29 mouse cellular contexts compared by ENCODE assay signal in genomic region chr2:126086187-126086586, GRCm38 (mm10). TPM values are rescaled to one million over a fixed set of nuclear protein-coding genes. Genes with fewer than 3 reads are reported as not detected.
DNase-seq lines count a peak whose midpoint lies in the region; ATAC-seq and TF ChIP-seq lines count a peak whose summit lies in the region.
"Had no signal": no experiment of that assay in that cellular context is flagged by ENCODE, and none has a peak within 500 bp of the region (broad histone marks: within the 10 kb centered on the region; RNA-seq: fewer than 3 reads in every experiment).

No protein-coding gene starts in this region.

- TF ChIP-seq EP300 in heart, adult 2 months (IDR thresholded peaks at IDR 0.05; ENCODE audit: insufficient read depth, low read depth, low read length) = peak; percentile 90
- no peak for TF ChIP-seq EP300 in heart, postnatal 0 days (IDR thresholded peaks at IDR 0.05; ENCODE audit: low read depth)

- WGBS in heart, adult 2 months = 58% methylated on average over 8 of the region's 8 CpGs
- WGBS in heart, embryonic 13.5 days = 48% methylated on average over 8 of the region's 8 CpGs
- 48% methylated on average over 8 of the region's 8 CpGs for WGBS in heart, embryonic 15.5 days
- 33% methylated on average over 8 of the region's 8 CpGs for WGBS in heart, postnatal 0 days
- 75% methylated on average over 8 of the region's 8 CpGs for WGBS in hindbrain, embryonic 16.5 days

- no peak overlapping the region for H3K9ac ChIP-seq in heart, adult 2 months (ENCODE audit: low read depth, low read length)
- 0 out of 2 replicates have a peak overlapping the region, but pooled peaks have one; percentile 19 for H3K9ac ChIP-seq in heart, embryonic 13.5 days
- no peak overlapping the region for H3K9ac ChIP-seq in heart, embryonic 15.5 days
- no peak overlapping the region for H3K9ac ChIP-seq in heart, postnatal 0 days (replicated peaks; ENCODE audit: low read depth, low read length)
- no peak overlapping the region for H3K9ac ChIP-seq in hindbrain, embryonic 16.5 days (ENCODE audit: low read depth, low read length)
- H3K9ac ChIP-seq: embryonic facial prominence, embryonic 13.5 days; forebrain, embryonic 12.5 days; forebrain, embryonic 15.5 days; hindbrain, embryonic 13.5 days had no signal

- TF ChIP-seq POLR2A in heart, adult 2 months (IDR thresholded peaks at IDR 0.05; ENCODE audit: insufficient read depth, low read depth, low read length) = no peak

- H3K79me2 ChIP-seq in heart, adult 2 months (replicated peaks; ENCODE audit: control insufficient read depth, insufficient read depth, low read length) = no peaks in the 10 kb centered on the region

- peak in 1 of 2 experiments; percentile 36 for DNase-seq in heart, adult 2 months
- DNase-seq in heart, postnatal 4 days = no peak
- no peak for DNase-seq in heart, adult 8-10 months (ENCODE audit: low spot score)
- DNase-seq in heart, postnatal 0 days (ENCODE audit: low spot score) = peak; percentile 45
- DNase-seq in layer of hippocampus, postnatal 10 days (ENCODE audit: low spot score in 2 of 2) = no peak
- DNase-seq: adrenal gland, adult 2 months; adrenal gland, postnatal 14 days; cerebellum, adult 11-12 months; cerebellum, adult 8-10 months; cerebellum, postnatal 10 days; cerebellum, postnatal 36 days; embryo, embryonic 11 days; gastrocnemius, postnatal 25 days; kidney, adult 2 months had no signal

- H3K4me3 ChIP-seq in heart, adult 2 months = no peak overlapping the region
- no peak overlapping the region for H3K4me3 ChIP-seq in heart, embryonic 13.5 days
- no peak overlapping the region for H3K4me3 ChIP-seq in heart, embryonic 15.5 days
- H3K4me3 ChIP-seq in heart, postnatal 0 days (ENCODE audit: low read depth, low read length) = no peak overlapping the region
- no peak overlapping the region for H3K4me3 ChIP-seq in hindbrain, embryonic 16.5 days (ENCODE audit: low read length)
- H3K4me3 ChIP-seq: embryonic facial prominence, embryonic 10.5 days; embryonic facial prominence, embryonic 13.5 days; erythroblast, embryonic 14.5 days; forebrain, embryonic 12.5 days; forebrain, embryonic 15.5 days; hindbrain, embryonic 10.5 days; hindbrain, embryonic 13.5 days had no signal

- peak overlapping the region; percentile 46 for H3K4me2 ChIP-seq in heart, embryonic 13.5 days
- H3K4me2 ChIP-seq in heart, embryonic 15.5 days = peak overlapping the region; percentile 32; the same call in 1 of the 2 replicates
- H3K4me2 ChIP-seq in heart, postnatal 0 days (ENCODE audit: low read depth, low read length) = peak overlapping the region; percentile 18
- H3K4me2 ChIP-seq in hindbrain, embryonic 16.5 days (ENCODE audit: low read length) = no peak overlapping the region
- H3K4me2 ChIP-seq: embryonic facial prominence, embryonic 13.5 days; forebrain, embryonic 12.5 days; forebrain, embryonic 15.5 days; hindbrain, embryonic 13.5 days had no signal

- peak overlapping the region; percentile 6; the same call in 1 of the 2 replicates for H3K27ac ChIP-seq in heart, adult 2 months
- no peak overlapping the region for H3K27ac ChIP-seq in heart, embryonic 13.5 days (replicated peaks)
- no peak overlapping the region for H3K27ac ChIP-seq in heart, embryonic 15.5 days
- H3K27ac ChIP-seq in heart, postnatal 0 days (ENCODE audit: low read depth) = no peak overlapping the region
- H3K27ac ChIP-seq in hindbrain, embryonic 16.5 days (ENCODE audit: low read depth, low read length) = no peak overlapping the region
- H3K27ac ChIP-seq: embryonic facial prominence, embryonic 10.5 days; embryonic facial prominence, embryonic 13.5 days; forebrain, embryonic 12.5 days; forebrain, embryonic 15.5 days; hindbrain, embryonic 10.5 days; hindbrain, embryonic 13.5 days; hindbrain, postnatal 0 days had no signal

- H3K27me3 ChIP-seq in heart, adult 2 months (ENCODE audit: control insufficient read depth, insufficient read depth, low read length) = no peaks in the 10 kb centered on the region
- H3K27me3 ChIP-seq in heart, embryonic 13.5 days (replicated peaks) = no peaks in the 10 kb centered on the region
- no peaks in the 10 kb centered on the region for H3K27me3 ChIP-seq in heart, embryonic 15.5 days
- no peaks in the 10 kb centered on the region for H3K27me3 ChIP-seq in heart, postnatal 0 days (ENCODE audit: control insufficient read depth, insufficient read depth, low read length)
- no peaks in the 10 kb centered on the region for H3K27me3 ChIP-seq in hindbrain, embryonic 16.5 days (replicated peaks; ENCODE audit: control insufficient read depth, insufficient read depth, low read length)
- H3K27me3 ChIP-seq: embryonic facial prominence, embryonic 13.5 days; forebrain, embryonic 12.5 days; forebrain, embryonic 15.5 days; hindbrain, embryonic 13.5 days had no signal

- intact Hi-C loops in heart, adult 2 months (cut with DNase I) = no loop called here

- no peak for ATAC-seq in heart, embryonic 13.5 days (ENCODE audit: extremely low read depth, insufficient number of reproducible peaks, low FRiP score, low TSS enrichment)
- ATAC-seq in heart, embryonic 15.5 days (replicated peaks; ENCODE audit: insufficient number of reproducible peaks, insufficient read depth, low FRiP score, low read depth) = no peak
- ATAC-seq in heart, postnatal 0 days (ENCODE audit: insufficient read depth, low read depth) = no peak; the same call in 1 of the 2 replicates
- no peak for ATAC-seq in hindbrain, embryonic 16.5 days
- ATAC-seq: CD4-positive, CD25-positive, alpha-beta regulatory T cell, adult 4 months; forebrain, embryonic 15.5 days; hindbrain, postnatal 0 days; inflammation-experienced regulatory T-cells, adult 6 months; intestine, postnatal 0 days had no signal

- no peaks in the 10 kb centered on the region for H3K9me3 ChIP-seq in heart, embryonic 13.5 days
- H3K9me3 ChIP-seq in heart, embryonic 15.5 days (replicated peaks) = no peaks in the 10 kb centered on the region
- H3K9me3 ChIP-seq in heart, postnatal 0 days (replicated peaks; ENCODE audit: control insufficient read depth, low read length) = no peaks in the 10 kb centered on the region
- no peaks in the 10 kb centered on the region for H3K9me3 ChIP-seq in hindbrain, embryonic 16.5 days (ENCODE audit: control insufficient read depth, low read length)
- H3K9me3 ChIP-seq: embryonic facial prominence, embryonic 10.5 days; embryonic facial prominence, embryonic 13.5 days; forebrain, embryonic 12.5 days; forebrain, embryonic 15.5 days; hindbrain, embryonic 10.5 days; hindbrain, embryonic 13.5 days had no signal

- no peaks in the 10 kb centered on the region for H3K36me3 ChIP-seq in heart, adult 2 months (ENCODE audit: control insufficient read depth, insufficient read depth, low read length)
- no peaks in the 10 kb centered on the region for H3K36me3 ChIP-seq in heart, embryonic 13.5 days
- no peaks in the 10 kb centered on the region for H3K36me3 ChIP-seq in heart, embryonic 15.5 days
- H3K36me3 ChIP-seq in heart, postnatal 0 days (replicated peaks; ENCODE audit: control insufficient read depth, insufficient read depth, low read length) = no peaks in the 10 kb centered on the region
- H3K36me3 ChIP-seq in hindbrain, embryonic 16.5 days (ENCODE audit: control insufficient read depth, insufficient read depth, low read length) = no peaks in the 10 kb centered on the region
- H3K36me3 ChIP-seq: embryonic facial prominence, embryonic 10.5 days; embryonic facial prominence, embryonic 13.5 days; forebrain, embryonic 12.5 days; forebrain, embryonic 15.5 days; hindbrain, embryonic 10.5 days; hindbrain, embryonic 13.5 days had no signal

- no peak for TF ChIP-seq CTCF in heart, adult 2 months (IDR thresholded peaks at IDR 0.05)
- no peak for TF ChIP-seq CTCF in heart, postnatal 0 days (IDR thresholded peaks at IDR 0.05; ENCODE audit: low read depth)

- H3K4me1 ChIP-seq in heart, adult 2 months (ENCODE audit: control insufficient read depth, insufficient read depth, low read length) = no peaks in the 10 kb centered on the region
- H3K4me1 ChIP-seq in heart, embryonic 13.5 days = peaks cover 3% of the 10 kb centered on the region; the same call in 1 of the 2 replicates
- H3K4me1 ChIP-seq in heart, embryonic 15.5 days (replicated peaks) = peaks cover 3% of the 10 kb centered on the region
- H3K4me1 ChIP-seq in heart, postnatal 0 days (ENCODE audit: control insufficient read depth, insufficient read depth) = no peaks in the 10 kb centered on the region
- H3K4me1 ChIP-seq in hindbrain, embryonic 16.5 days (ENCODE audit: control insufficient read depth, insufficient read depth, low read depth, low read length) = no peaks in the 10 kb centered on the region
- H3K4me1 ChIP-seq: embryonic facial prominence, embryonic 10.5 days; embryonic facial prominence, embryonic 13.5 days; forebrain, embryonic 12.5 days; forebrain, embryonic 15.5 days; hindbrain, embryonic 10.5 days; hindbrain, embryonic 13.5 days had no signal

RNA-seq across cellular contexts. Expression of gene Fgf7, which starts 51.7 kb away (rescaled TPM):
- total RNA-seq in heart, adult 2 months (2021) = 1 to 10 TPM; 1.8 to 2.3 TPM
- 0.55 and 2.6 TPM in 2 replicates for polyA plus RNA-seq in heart, adult 2 months (2012; rRNA removed)
- total RNA-seq in heart, postnatal 4 days (2021) = under 1 TPM; 0.55 to 0.59 TPM
- polyA plus RNA-seq in heart, embryonic 13.5 days (2015; fragmentation: Nextera tagmentation; extraction: Ambion mirVana) = 0.60 and 0.76 TPM in 2 replicates
- total RNA-seq in heart, adult 8-10 months (2022) = 1 to 10 TPM; 1.6 to 4.1 (median 2.5) TPM
- 1.2 and 2.4 TPM in 2 replicates for polyA plus RNA-seq in heart, embryonic 15.5 days (2015; fragmentation: Nextera tagmentation; extraction: Ambion mirVana)
- not detected in 2 replicates for total RNA-seq in heart, postnatal 0 days (2014; rRNA removed; ENCODE audit: low replicate concordance)
- polyA plus RNA-seq in heart, postnatal 0 days (2015; fragmentation: Nextera tagmentation; extraction: Ambion mirVana) = 0.44 and 0.52 TPM in 2 replicates
- under 1 TPM; 0.41 to 0.76 TPM for total RNA-seq in layer of hippocampus, postnatal 10 days (2021)
- 0.69 and 0.75 TPM in 2 replicates for polyA plus RNA-seq in hindbrain, embryonic 16.5 days (2015; fragmentation: Nextera tagmentation; extraction: Ambion mirVana)
- total RNA-seq: MEL had no signal
- polyA plus RNA-seq: CD4-positive, CD25-positive, alpha-beta regulatory T cell, adult 4 months; erythroblast, embryonic 14.5 days; inflammation-experienced regulatory T-cells, adult 6 months had no signal
